Mouse (Mus musculus) CH12.LX (cell line): ENCODE data around the gene Mettl7a1. TPM values are rescaled to one million over a fixed set of nuclear protein-coding genes. Genes with fewer than 3 reads are reported as not detected.

Experiments
- DNase-seq: peaks from one replicate; pipeline ENCODE4 v3.0.0-alpha.2; 2013; ENCODE audit errors: extremely low read depth
- H3K27ac ChIP-seq: 2 replicates; pipeline ENCODE4 v1.5.1; 2012; ENCODE audit warnings: low read depth, mild to moderate bottlenecking, control low read depth, moderate library complexity; ENCODE audit not compliant: insufficient read depth
- H3K27me3 ChIP-seq: replicated peaks from 2 replicates; pipeline ENCODE3; 2012; ENCODE audit warnings: inconsistent platforms
- H3K36me3 ChIP-seq, 2 experiments: replicated peaks in 1 of 2; 2 replicates each; pipeline versions ENCODE3 to v1.6.1; 2012; ENCODE audit warnings: inconsistent platforms in 1 of 2, low read length in 1 of 2, mild to moderate bottlenecking in 1 of 2, mixed read lengths in 1 of 2, moderate library complexity in 1 of 2; ENCODE audit not compliant: control insufficient read depth in 1 of 2, insufficient read depth in 1 of 2
- H3K4me1 ChIP-seq, 2 experiments: 2 replicates each; pipeline ENCODE4 v1.6.1; 2012; ENCODE audit warnings: inconsistent platforms in 1 of 2, moderate library complexity in 1 of 2; ENCODE audit not compliant: insufficient read depth in 2 of 2, control insufficient read depth in 1 of 2
- H3K4me2 ChIP-seq: 2 replicates; pipeline ENCODE4 v1.6.1; 2012; ENCODE audit warnings: low read depth, mild to moderate bottlenecking, control low read depth; ENCODE audit not compliant: poor library complexity, insufficient read depth, severe bottlenecking
- H3K4me3 ChIP-seq, 3 experiments: fragments of 150-350 bp in 1 of 3; sonication (generic) in 1 of 3; replicated peaks in 1 of 3; 2 replicates each; pipeline versions ENCODE3 to v1.5.1; 2011 to 2012; ENCODE audit warnings: low read depth in 2 of 3, low read length in 2 of 3, mild to moderate bottlenecking in 2 of 3, moderate library complexity in 2 of 3, control low read depth in 1 of 3, improper control_type of control experiment in 1 of 3, inconsistent platforms in 1 of 3, mixed read lengths in 1 of 3; ENCODE audit not compliant: poor library complexity in 1 of 3
- H3K79me2 ChIP-seq: replicated peaks from 2 replicates; pipeline ENCODE4 v1.6.1; 2012; ENCODE audit warnings: mild to moderate bottlenecking, moderate library complexity; ENCODE audit not compliant: control insufficient read depth, poor library complexity, insufficient read depth, severe bottlenecking; ENCODE audit errors: extremely low read depth
- H3K9ac ChIP-seq: 2 replicates; pipeline ENCODE4 v1.6.1; 2012; ENCODE audit warnings: low read depth, mild to moderate bottlenecking, control low read depth, moderate library complexity; ENCODE audit not compliant: insufficient read depth
- H3K9me3 ChIP-seq: replicated peaks from 2 replicates; pipeline ENCODE3; 2012; ENCODE audit warnings: low read length, inconsistent platforms, mixed read lengths
- BHLHE40 ChIP-seq: IDR thresholded peaks from 2 replicates; pipeline ENCODE4 v1.6.1; 2011; ENCODE audit warnings: mild to moderate bottlenecking, low read depth, low read length, improper control_type of control experiment
- CHD1 ChIP-seq: IDR thresholded peaks from 2 replicates; pipeline ENCODE4 v1.6.1; 2012; ENCODE audit warnings: low read depth, low read length, improper control_type of control experiment, inconsistent platforms
- CTCF ChIP-seq, 2 experiments: IDR thresholded peaks in 1 of 2; conservative IDR thresholded peaks in 1 of 2; 2 replicates each; pipeline ENCODE4 v1.5.1; 2011 to 2012; ENCODE audit warnings: low read depth in 2 of 2, low read length in 2 of 2, improper control_type of control experiment in 1 of 2, inconsistent platforms in 1 of 2, mild to moderate bottlenecking in 1 of 2, moderate library complexity in 1 of 2
- GABPA ChIP-seq: IDR thresholded peaks from 2 replicates; pipeline ENCODE4 v1.6.1; 2012; ENCODE audit warnings: low read depth, low read length, improper control_type of control experiment, inconsistent platforms; ENCODE audit not compliant: insufficient replicate concordance
- IRF4 ChIP-seq: IDR thresholded peaks from 2 replicates; pipeline ENCODE4 v1.6.1; 2014; ENCODE audit warnings: low read depth, mild to moderate bottlenecking, inconsistent platforms, low read length, improper control_type of control experiment
- JUN ChIP-seq: IDR thresholded peaks from 2 replicates; pipeline ENCODE4 v1.6.1; 2011; ENCODE audit warnings: low read depth, mild to moderate bottlenecking, low read length, improper control_type of control experiment, moderate library complexity; ENCODE audit not compliant: insufficient read depth
- MAX ChIP-seq: IDR thresholded peaks from 2 replicates; pipeline ENCODE4 v1.6.1; 2011; ENCODE audit warnings: low read length, improper control_type of control experiment
- MXI1 ChIP-seq: IDR thresholded peaks from 2 replicates; pipeline ENCODE4 v1.6.1; 2011; ENCODE audit warnings: mild to moderate bottlenecking, low read depth, low read length, improper control_type of control experiment
- MYC ChIP-seq: IDR thresholded peaks from 2 replicates; pipeline ENCODE4 v1.6.1; 2011; ENCODE audit warnings: low read depth, mild to moderate bottlenecking, improper control_type of control experiment, low read length
- NRF1 ChIP-seq: IDR thresholded peaks from 2 replicates; pipeline ENCODE4 v1.6.1; 2014; ENCODE audit warnings: low read depth, mild to moderate bottlenecking, inconsistent platforms, low read length, improper control_type of control experiment, moderate library complexity
- RAD21 ChIP-seq: IDR thresholded peaks from 2 replicates; pipeline ENCODE4 v1.6.1; 2011; ENCODE audit warnings: low read depth, mild to moderate bottlenecking, low read length, improper control_type of control experiment, moderate library complexity
- RCOR1 ChIP-seq: conservative IDR thresholded peaks from 2 replicates; pipeline ENCODE4 v1.6.1; 2012; ENCODE audit warnings: low read depth, mild to moderate bottlenecking, inconsistent platforms, low read length, improper control_type of control experiment
- SMC3 ChIP-seq: IDR thresholded peaks from 2 replicates; pipeline ENCODE4 v1.6.1; 2011; ENCODE audit warnings: low read depth, low read length, improper control_type of control experiment
- USF2 ChIP-seq: conservative IDR thresholded peaks from 2 replicates; pipeline ENCODE4 v1.6.1; 2011; ENCODE audit warnings: low read depth, low read length, improper control_type of control experiment
- ZC3H11A ChIP-seq: IDR thresholded peaks from 2 replicates; pipeline ENCODE4 v1.6.1; 2012; ENCODE audit warnings: low read depth, mild to moderate bottlenecking, inconsistent platforms, low read length, improper control_type of control experiment
- ZNF384 ChIP-seq: IDR thresholded peaks from 2 replicates; pipeline ENCODE4 v1.6.1; 2012; ENCODE audit warnings: low read depth, low read length, improper control_type of control experiment, inconsistent platforms
- dilution Hi-C: fragments of 300-500 bp; cut with MboI; formaldehyde crosslinking; loops from 2 replicates; pipeline ENCODE4 v1.14.3; 2020; ENCODE audit warnings: low sequenced_read_pairs; ENCODE audit not compliant: extremely low pct_unique_long_range_greater_than_20kb, extremely low pct_ligation_motif_present
- in situ Hi-C: fragments of 300-500 bp; cut with MboI; formaldehyde crosslinking; loops from 3 replicates; pipeline ENCODE4 v1.14.3; 2019; ENCODE audit warnings: low sequenced_read_pairs, low pct_ligation_motif_present, low pct_unique_long_range_greater_than_20kb, mixed read lengths
- polyA plus RNA-seq: library from polyadenylated mRNA; unstranded; fragments of >175 nt; gene quantifications from 2 replicates; pipeline ENCODE4 v1.2.1, GENCODE M21; 2012; ENCODE audit warnings: low read depth; ENCODE audit not compliant: insufficient read length
- total RNA-seq, 2 experiments: library from RNA; depleted of rRNA; stranded (reverse); fragments of 300-350 nt in 1 of 2; fragments of >200 nt in 1 of 2; gene quantifications; 2 replicates each; pipeline ENCODE4 v1.2.3; 2012 to 2014

Mettl7a1 gene
- total and polyA plus RNA-seq, 3 experiments, result 6.5 to 17.2 (median 14.2) TPM

- Histone ChIP-seq H3K4me1 (no peaks in the 10 kb centered on the region), H3K4me3 (no peak overlapping the region), H3K27ac (no peak overlapping the region), H3K9me3 (no peaks in the 10 kb centered on the region), H3K36me3 (no peaks in the 10 kb centered on the region), H3K9ac (no peak overlapping the region), H3K27me3 (no peaks in the 10 kb centered on the region), H3K79me2 (no peaks in the 10 kb centered on the region), H3K4me2 (no peak overlapping the region)
- in situ Hi-C loops, result loop anchor here (10.0 kb wide), 1 partner anchor 56 kb away; no protein-coding TSS in a partner anchor
- TF ChIP-seq SMC3 (peak; percentile 78), USF2 (no peak), MYC (peak; percentile 36; the same call in 1 of the 2 replicates), ZC3H11A (peak; percentile 10; the same call in 1 of the 2 replicates), CTCF (conservative IDR thresholded peaks at IDR 0.05 in 1 of 2, IDR thresholded peaks at IDR 0.05 in 1 of 2; ENCODE audit: low read depth in 2 of 2, low read length in 2 of 2) (peak; percentile 33 to 85; a peak in 3 of 4 replicates), JUN (no peak), CHD1 (no peak), RAD21 (peak; percentile 80), MAX (no peak), MXI1 (0 out of 2 replicates have a peak, but pooled peaks have one; percentile 26)
- peak; percentile 38 for DNase-seq
- dilution Hi-C loops, result no loop called here
Observed at GRCm38 (mm10) chr15:100321134-100321533, 17.2 kb downstream of the Mettl7a1 start.

GRCm38 (mm10) chr15:100324021-100324591, 20.2 kb downstream of the Mettl7a1 start:
- no peaks in the 10 kb centered on the region for H3K4me1 ChIP-seq
- TF ChIP-seq MYC (no peak), GABPA (no peak), ZNF384 (no peak), IRF4 (no peak), ZC3H11A (no peak), RCOR1 (no peak), NRF1 (no peak), BHLHE40 (no peak), MAX (no peak)
- TF ChIP-seq, all 38 proteins: peak for 0
- H3K9ac ChIP-seq, result no peak overlapping the region
- no peaks in the 10 kb centered on the region for H3K36me3 ChIP-seq
- in situ Hi-C loops, result loop anchor here (10.0 kb wide), 1 partner anchor 59 kb away; no protein-coding TSS in a partner anchor
- dilution Hi-C loops, result no loop called here
- H3K4me3 ChIP-seq, result no peak overlapping the region
- H3K27ac ChIP-seq, result no peak overlapping the region
- DNase-seq, result no peak
- no peaks in the 10 kb centered on the region for H3K27me3 ChIP-seq
- H3K9me3 ChIP-seq, result no peaks in the 10 kb centered on the region
- no peaks in the 10 kb centered on the region for H3K79me2 ChIP-seq
- H3K4me2 ChIP-seq, result no peak overlapping the region
